Mouse (Mus musculus) liver, embryonic 11.5 days (tissue): ENCODE measurements around the gene Kmt5a. TPM values are rescaled to one million over a fixed set of nuclear protein-coding genes. Genes with fewer than 3 reads are reported as not detected.

Experiments used
- ATAC-seq: fragments of 200-750 bp; cut with Nextera tagmentation; replicated peaks from 2 replicates; pipeline ENCODE4 v1.8.0; 2017; ENCODE audit warnings: moderate number of reproducible peaks, mild to moderate bottlenecking, moderate TSS enrichment, moderate library complexity; ENCODE audit not compliant: low FRiP score
- DNase-seq: peaks from one replicate; pipeline ENCODE4 v3.0.0-alpha.2; 2017; ENCODE audit warnings: low spot score
- H3K27ac ChIP-seq: fragments of 300-500 bp; sonication (generic); 2 replicates; pipeline ENCODE4 v1.5.1; 2014; ENCODE audit warnings: mild to moderate bottlenecking, low read depth, low read length, control low read depth
- H3K27me3 ChIP-seq: fragments of 300-500 bp; sonication (generic); replicated peaks from 2 replicates; pipeline ENCODE4 v1.6.1; 2014; ENCODE audit warnings: low read length, mixed read lengths; ENCODE audit not compliant: control insufficient read depth, insufficient read depth
- H3K36me3 ChIP-seq: fragments of 300-500 bp; sonication (generic); 2 replicates; pipeline ENCODE4 v1.6.1; 2014; ENCODE audit warnings: mild to moderate bottlenecking, low read length, moderate library complexity, mixed read lengths; ENCODE audit not compliant: control insufficient read depth, insufficient read depth
- H3K4me1 ChIP-seq: fragments of 300-500 bp; sonication (generic); replicated peaks from 2 replicates; pipeline ENCODE4 v1.6.1; 2014; ENCODE audit warnings: low read length, mixed read lengths; ENCODE audit not compliant: control insufficient read depth, insufficient read depth
- H3K4me2 ChIP-seq: fragments of 300-500 bp; sonication (generic); 2 replicates; pipeline ENCODE4 v1.6.1; 2014; ENCODE audit warnings: mild to moderate bottlenecking, control low read depth, moderate library complexity
- H3K4me3 ChIP-seq: fragments of 300-500 bp; sonication (generic); 2 replicates; pipeline ENCODE4 v1.5.1; 2014; ENCODE audit warnings: low read depth, low read length, control low read depth
- H3K9ac ChIP-seq: fragments of 300-500 bp; sonication (generic); 2 replicates; pipeline ENCODE4 v1.6.1; 2014; ENCODE audit warnings: low read depth, low read length, control low read depth
- H3K9me3 ChIP-seq: fragments of 300-500 bp; sonication (generic); 2 replicates; pipeline ENCODE4 v1.6.1; 2016; ENCODE audit warnings: low read length, inconsistent platforms, mixed read lengths; ENCODE audit not compliant: control insufficient read depth
- WGBS: fragments of 180-500 bp; shearing (Covaris S2); extraction: QIAGEN DNeasy Blood & Tissue Kit; methylation state at CpG from one replicate; pipeline ENCODE4 v1.1.7; 2014; 5-methylcytosine and 5-hydroxymethylcytosine counted together
- polyA plus RNA-seq: library from polyadenylated mRNA; unstranded; fragments of >200 nt; fragmentation: Nextera tagmentation; extraction: Ambion mirVana; gene quantifications from 2 replicates; pipeline ENCODE4 v1.2.1, GENCODE M21; 2014

Kmt5a gene
- polyA plus RNA-seq, 1 experiment from 2014 or later = 145 TPM

DNA sequence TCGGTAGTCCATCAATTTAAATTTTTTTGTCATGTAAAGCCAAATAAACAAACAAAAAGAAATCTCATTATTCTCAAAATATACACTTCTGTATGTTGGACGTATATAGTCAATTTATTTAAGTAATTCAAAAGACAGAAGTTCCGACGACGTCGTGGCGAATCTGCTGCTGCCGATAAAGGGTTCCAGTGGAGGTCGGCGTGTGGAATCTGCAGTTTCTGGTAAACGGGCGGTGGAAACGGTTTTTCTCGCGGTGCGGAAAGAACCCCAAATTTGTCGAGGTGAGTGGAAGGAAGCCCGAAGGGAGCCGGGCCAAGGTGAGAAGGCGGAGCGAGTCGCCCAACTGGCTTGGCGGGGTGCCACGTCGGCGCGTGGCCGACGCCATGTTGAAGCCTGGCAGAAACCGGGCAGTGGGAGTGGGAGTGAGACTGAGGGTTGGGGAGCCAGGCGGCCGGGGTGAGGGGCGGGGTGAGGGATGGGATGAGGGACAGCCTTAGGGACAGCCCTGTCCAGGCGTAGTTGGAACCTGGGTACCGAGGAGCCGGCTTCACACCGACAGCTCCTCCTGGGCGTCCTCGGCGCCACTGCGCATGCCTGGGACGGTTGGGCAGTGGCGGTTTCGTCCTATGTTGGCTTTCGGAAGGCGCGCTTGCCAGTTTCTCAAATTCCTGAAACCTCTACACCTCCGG, 43.4 kb downstream of the Kmt5a start, which contains the start of gene Snrnp35:
TSS of gene Snrnp35 (plus strand) at position 169 of the 689 bp plus-strand sequence.
- peaks cover 11% of the 10 kb centered on the region for H3K4me1 ChIP-seq
- peak; percentile 85 for ATAC-seq

DNA sequence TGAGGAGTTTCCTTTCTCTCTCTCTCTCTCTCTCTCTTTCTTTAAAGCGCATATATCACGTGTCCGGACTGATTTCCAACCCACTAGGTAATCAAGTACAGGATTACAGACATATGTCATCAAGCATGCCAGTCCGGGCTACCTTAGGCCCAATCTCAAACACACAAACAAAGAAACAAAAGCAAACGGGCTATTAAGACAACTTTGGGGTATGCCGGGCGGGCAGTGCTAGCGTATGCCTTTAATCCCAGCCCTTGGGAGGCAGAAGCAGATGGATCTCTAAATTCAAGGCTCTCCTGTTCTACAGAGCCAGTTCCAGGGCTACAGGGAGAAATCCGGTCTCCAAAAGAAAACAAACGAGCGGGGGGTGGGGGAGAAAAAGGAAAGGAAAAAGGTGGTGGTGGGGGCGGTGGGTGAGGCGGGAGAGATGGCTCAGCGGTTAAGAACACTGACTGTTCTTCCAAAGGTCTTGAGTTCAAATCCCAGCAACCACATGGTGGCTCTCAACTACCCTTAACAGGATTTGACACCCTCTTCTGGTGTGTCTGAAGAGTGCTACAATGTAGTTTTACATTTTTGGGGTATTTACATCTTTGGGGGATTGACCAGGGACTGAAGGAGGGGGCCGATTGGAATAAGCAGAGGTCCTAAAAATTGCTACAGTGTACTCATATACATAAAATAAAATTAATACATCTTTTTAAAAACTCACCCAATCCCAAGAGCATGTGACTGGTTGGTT, 44.1 kb downstream of the Kmt5a start:
- Histone ChIP-seq H3K36me3 (no peaks in the 10 kb centered on the region), H3K27me3 (no peaks in the 10 kb centered on the region), H3K4me1 (peaks cover 6% of the 10 kb centered on the region), H3K27ac (peak overlapping the region; percentile 99), H3K4me2 (peak overlapping the region; percentile 93), H3K9ac (peak overlapping the region; percentile 86), H3K9me3 (no peaks in the 10 kb centered on the region), H3K4me3 (peak overlapping the region; percentile 67)
- 8% methylated on average over 15 of the region's 15 CpGs for WGBS
- DNase-seq (no peak), ATAC-seq (peak; percentile 35)

More for the DNA sequence above, 43.4 kb downstream of the Kmt5a start, which contains the start of gene Snrnp35:
- peak within 1 kb of the TSS; percentile 99 for H3K27ac ChIP-seq
- H3K27me3 ChIP-seq = no peaks in the 10 kb centered on the region
- under 1% methylated on average over 48 of the region's 48 CpGs for WGBS
- H3K36me3 ChIP-seq = no peaks in the 10 kb centered on the region
- peak; percentile 95 for DNase-seq
- H3K9me3 ChIP-seq = no peaks in the 10 kb centered on the region
- peak within 1 kb of the TSS; percentile 93 for H3K4me2 ChIP-seq
- peak within 1 kb of the TSS; percentile 67 for H3K4me3 ChIP-seq
- H3K9ac ChIP-seq = peak within 1 kb of the TSS; percentile 86

GRCm38 (mm10) chr5:124485654-124486053, 45.9 kb downstream of the Kmt5a start:
- H3K36me3 ChIP-seq = peaks cover 7% of the 10 kb centered on the region; the same call in 1 of the 2 replicates
- WGBS = 82% methylated on average over 5 of the region's 5 CpGs
- H3K4me3 ChIP-seq = no peak overlapping the region
- no peaks in the 10 kb centered on the region for H3K27me3 ChIP-seq
- no peak overlapping the region for H3K27ac ChIP-seq
- no peak overlapping the region for H3K4me2 ChIP-seq
- no peak overlapping the region for H3K9ac ChIP-seq
- ATAC-seq (no peak), DNase-seq (no peak)
- H3K9me3 ChIP-seq = no peaks in the 10 kb centered on the region
- peaks cover 5% of the 10 kb centered on the region for H3K4me1 ChIP-seq

GRCm38 (mm10) chr5:124488885-124489284, 49.2 kb downstream of the Kmt5a start:
- ATAC-seq (no peak), DNase-seq (no peak)
- 82% methylated on average over 3 of the region's 3 CpGs for WGBS
- H3K9me3 ChIP-seq = no peaks in the 10 kb centered on the region
- peaks cover 11% of the 10 kb centered on the region; the same call in 1 of the 2 replicates for H3K36me3 ChIP-seq
- H3K27ac ChIP-seq = no peak overlapping the region
- H3K4me3 ChIP-seq = no peak overlapping the region
- no peaks in the 10 kb centered on the region for H3K27me3 ChIP-seq
- H3K4me2 ChIP-seq = no peak overlapping the region
- H3K4me1 ChIP-seq = peaks cover 5% of the 10 kb centered on the region
- H3K9ac ChIP-seq = no peak overlapping the region

DNA sequence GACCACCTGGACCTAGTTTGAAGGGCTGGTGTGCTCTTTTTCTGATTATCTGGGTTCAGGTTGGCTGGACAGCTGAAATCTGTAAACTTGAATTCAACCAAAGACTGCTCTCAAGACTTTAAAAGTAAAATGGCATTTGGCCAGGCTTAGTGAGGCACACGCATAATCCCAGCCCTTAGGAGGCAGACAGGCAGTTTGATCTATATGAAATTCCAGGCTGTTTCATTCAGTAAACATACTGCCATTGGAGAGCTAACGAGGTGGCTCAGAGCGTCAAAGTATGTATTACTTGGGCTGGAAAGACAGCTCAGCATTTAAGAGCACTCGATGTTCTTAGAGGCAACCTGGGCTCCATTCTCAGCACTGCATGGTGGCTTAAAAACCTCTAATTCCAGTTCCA, 52.0 kb downstream of the Kmt5a start:
- Histone ChIP-seq H3K27me3 (no peaks in the 10 kb centered on the region), H3K4me2 (no peak overlapping the region), H3K9me3 (no peaks in the 10 kb centered on the region), H3K27ac (no peak overlapping the region), H3K4me3 (no peak overlapping the region), H3K4me1 (peaks cover under 1% of the 10 kb centered on the region; the same call in 1 of the 2 replicates), H3K36me3 (peaks cover 11% of the 10 kb centered on the region; the same call in 1 of the 2 replicates), H3K9ac (no peak overlapping the region)
- WGBS = 90% methylated on average over 4 of the region's 4 CpGs
- DNase-seq (no peak), ATAC-seq (no peak)

DNA sequence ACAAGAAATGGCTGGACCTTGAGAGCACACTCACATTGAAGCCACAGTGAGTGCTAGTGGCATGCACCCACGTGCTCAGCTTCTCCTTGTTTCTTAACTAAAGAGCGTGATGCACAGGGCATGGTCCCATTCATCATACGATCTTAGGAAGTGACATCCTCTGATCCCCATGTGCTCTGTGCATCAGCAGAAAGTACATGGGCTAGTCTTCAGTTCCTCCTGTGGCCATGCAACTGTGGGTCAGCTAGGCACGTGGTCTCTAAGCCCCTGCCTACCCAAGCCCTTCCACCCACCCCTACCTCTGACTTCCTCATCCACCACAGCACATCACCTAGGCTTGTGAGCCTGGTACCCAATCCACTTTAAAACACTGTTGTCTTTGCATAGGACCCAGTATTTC, 52.9 kb downstream of the Kmt5a start:
- Histone ChIP-seq H3K27ac (no peak overlapping the region), H3K36me3 (peaks cover 11% of the 10 kb centered on the region; the same call in 1 of the 2 replicates), H3K4me1 (peaks cover 6% of the 10 kb centered on the region), H3K9ac (no peak overlapping the region), H3K4me3 (no peak overlapping the region), H3K9me3 (no peaks in the 10 kb centered on the region), H3K4me2 (no peak overlapping the region), H3K27me3 (no peaks in the 10 kb centered on the region)
- ATAC-seq = no peak
- WGBS = 69% methylated on average over 4 of the region's 4 CpGs
- no peak for DNase-seq

GRCm38 (mm10) chr5:124493455-124493854, 53.7 kb downstream of the Kmt5a start:
- no peak overlapping the region for H3K27ac ChIP-seq
- H3K4me1 ChIP-seq = peaks cover 10% of the 10 kb centered on the region
- no peak overlapping the region for H3K4me3 ChIP-seq
- no peaks in the 10 kb centered on the region for H3K9me3 ChIP-seq
- no peak overlapping the region for H3K4me2 ChIP-seq
- ATAC-seq (no peak), DNase-seq (no peak)
- H3K27me3 ChIP-seq = no peaks in the 10 kb centered on the region
- H3K9ac ChIP-seq = no peak overlapping the region
- WGBS = 78% methylated on average over 11 of the region's 11 CpGs
- H3K36me3 ChIP-seq = peaks cover 11% of the 10 kb centered on the region

DNA sequence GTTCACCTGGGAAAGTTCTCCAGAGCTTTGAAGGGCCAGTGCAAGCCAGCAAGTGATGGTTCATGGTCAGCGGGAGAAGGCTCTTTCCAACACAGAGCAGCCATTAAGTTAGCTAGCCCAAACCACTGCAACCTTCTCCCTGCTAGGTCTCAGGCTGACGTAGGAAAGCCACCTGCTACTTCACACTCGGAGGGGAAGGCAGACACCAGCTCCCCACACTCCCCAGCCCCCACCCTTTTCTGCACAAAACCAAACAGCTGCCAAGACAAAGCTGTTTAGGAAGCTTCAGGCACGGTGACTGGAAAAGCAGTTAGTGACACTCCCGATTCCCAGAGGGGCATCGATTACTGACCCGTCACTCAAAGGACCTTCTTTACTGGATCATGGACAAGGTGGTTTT, 55.8 kb downstream of the Kmt5a start:
- no peaks in the 10 kb centered on the region for H3K27me3 ChIP-seq
- peaks cover 6% of the 10 kb centered on the region for H3K36me3 ChIP-seq
- H3K27ac ChIP-seq = no peak overlapping the region
- no peak for DNase-seq
- no peaks in the 10 kb centered on the region for H3K9me3 ChIP-seq
- WGBS = 75% methylated on average over 7 of the region's 7 CpGs
- H3K9ac ChIP-seq = no peak overlapping the region
- H3K4me1 ChIP-seq = peaks cover 20% of the 10 kb centered on the region
- no peak for ATAC-seq
- no peak overlapping the region for H3K4me3 ChIP-seq
- H3K4me2 ChIP-seq = no peak overlapping the region
